Mouse (Mus musculus) myocyte (in vitro differentiated cells): Measurements from ENCODE around the gene Slc6a11.

Source experiments
- POLR2A ChIP-seq: IDR thresholded peaks from one replicate; pipeline ENCODE4 v1.6.1; 2011; ENCODE audit warnings: low read depth, mild to moderate bottlenecking, control low read depth, moderate library complexity; ENCODE audit not compliant: insufficient read length
- POLR2AphosphoS2 ChIP-seq: IDR thresholded peaks from one replicate; pipeline ENCODE4 v1.6.1; 2011; ENCODE audit warnings: low read depth, control low read depth; ENCODE audit not compliant: insufficient read length
- TCF12 ChIP-seq: IDR thresholded peaks from one replicate; pipeline ENCODE4 v1.6.1; 2011; ENCODE audit warnings: mild to moderate bottlenecking, control low read depth; ENCODE audit not compliant: poor library complexity, insufficient read depth, severe bottlenecking

GRCm38 (mm10) chr6:114178141-114178540 lies 47.1 kb downstream of the Slc6a11 start:
- TF ChIP-seq POLR2A (no peak), TCF12 (no peak), POLR2AphosphoS2 (no peak)
